Mouse (Mus musculus) right cerebral cortex, adult 18-20 months (tissue): ENCODE data around the gene Gng13.
"Not testable (repeated sequence)": the region's sequence is repeated elsewhere in the genome, so short reads cannot be mapped to it uniquely, and the experiment has no call there.

Experiments used
- DNase-seq: peaks from one replicate; pipeline ENCODE4 v3.0.0; 2022; ENCODE audit warnings: mixed read lengths

The Gng13 gene

GRCm38 (mm10) chr17:25735246-25735645 lies 18.3 kb downstream of the Gng13 start:
- DNase-seq = no peak

GRCm38 (mm10) chr17:25735745-25736144 lies 18.8 kb downstream of the Gng13 start, which contains the start of gene Mslnl:
Gene Mslnl (plus strand): TSS chr17:25736042.
- no peak for DNase-seq

GRCm38 (mm10) chr17:25738861-25739260 lies 21.9 kb downstream of the Gng13 start:
- DNase-seq = no peak

GRCm38 (mm10) chr17:25741471-25741870 lies 24.5 kb downstream of the Gng13 start:
- DNase-seq = not testable (repeated sequence)

GRCm38 (mm10) chr17:25743831-25744230 lies 26.9 kb downstream of the Gng13 start:
- no peak for DNase-seq

- no peak for DNase-seq
These were observed 27.3 kb downstream of the Gng13 start for GRCm38 (mm10) chr17:25744311-25744710.

GRCm38 (mm10) chr17:25748238-25748637 lies 31.3 kb downstream of the Gng13 start:
- DNase-seq = no peak

- no peak for DNase-seq
These were observed 32.3 kb downstream of the Gng13 start for GRCm38 (mm10) chr17:25749314-25749713.

GRCm38 (mm10) chr17:25751446-25751845 lies 34.5 kb downstream of the Gng13 start:
- no peak for DNase-seq

GRCm38 (mm10) chr17:25754241-25754640 lies 37.3 kb downstream of the Gng13 start, which contains the start of gene Msln:
Gene Msln (minus strand): TSS chr17:25754378.
- DNase-seq = no peak

- no peak for DNase-seq
These were observed 38.1 kb downstream of the Gng13 start for GRCm38 (mm10) chr17:25755086-25755485.

GRCm38 (mm10) chr17:25755627-25756377 lies 38.8 kb downstream of the Gng13 start:
- no peak for DNase-seq

GRCm38 (mm10) chr17:25756378-25757242 lies 39.6 kb downstream of the Gng13 start:
- no peak for DNase-seq

GRCm38 (mm10) chr17:25757691-25758090 lies 40.7 kb downstream of the Gng13 start:
- no peak for DNase-seq

- peak; percentile 61 for DNase-seq
These were observed 43.2 kb downstream of the Gng13 start for GRCm38 (mm10) chr17:25760148-25760547.

GRCm38 (mm10) chr17:25761561-25761970 lies 44.6 kb downstream of the Gng13 start:
- DNase-seq = peak; percentile 59

- DNase-seq = no peak
These were observed 45.6 kb downstream of the Gng13 start for GRCm38 (mm10) chr17:25762591-25762990.

GRCm38 (mm10) chr17:25765886-25766285 lies 48.9 kb downstream of the Gng13 start:
- DNase-seq = no peak
